Mouse (Mus musculus) granulocyte monocyte progenitor cell, adult 5-6 weeks (primary cell): ENCODE measurements around the gene Hpd. TPM values are rescaled to one million over a fixed set of nuclear protein-coding genes. Genes with fewer than 3 reads are reported as not detected.

Experiments used
- ATAC-seq: replicated peaks from 2 replicates; pipeline ENCODE4 v1.8.0; 2016; ENCODE audit warnings: mild to moderate bottlenecking, moderate TSS enrichment, inconsistent platforms; ENCODE audit not compliant: poor library complexity, severe bottlenecking
- total RNA-seq, 2 experiments: library from RNA; stranded (forward) in 1 of 2; stranded (reverse) in 1 of 2; fragments of 200-712, 200-1000 nt in 1 of 2; fragments of >200 nt in 1 of 2; fragmentation: Nextera tagmentation in 1 of 2; gene quantifications; 2 replicates each; pipeline ENCODE4 v1.2.3; 2014 to 2017

The Hpd gene
- total RNA-seq, 2 experiments from 2014 or later, result not detected

DNA sequence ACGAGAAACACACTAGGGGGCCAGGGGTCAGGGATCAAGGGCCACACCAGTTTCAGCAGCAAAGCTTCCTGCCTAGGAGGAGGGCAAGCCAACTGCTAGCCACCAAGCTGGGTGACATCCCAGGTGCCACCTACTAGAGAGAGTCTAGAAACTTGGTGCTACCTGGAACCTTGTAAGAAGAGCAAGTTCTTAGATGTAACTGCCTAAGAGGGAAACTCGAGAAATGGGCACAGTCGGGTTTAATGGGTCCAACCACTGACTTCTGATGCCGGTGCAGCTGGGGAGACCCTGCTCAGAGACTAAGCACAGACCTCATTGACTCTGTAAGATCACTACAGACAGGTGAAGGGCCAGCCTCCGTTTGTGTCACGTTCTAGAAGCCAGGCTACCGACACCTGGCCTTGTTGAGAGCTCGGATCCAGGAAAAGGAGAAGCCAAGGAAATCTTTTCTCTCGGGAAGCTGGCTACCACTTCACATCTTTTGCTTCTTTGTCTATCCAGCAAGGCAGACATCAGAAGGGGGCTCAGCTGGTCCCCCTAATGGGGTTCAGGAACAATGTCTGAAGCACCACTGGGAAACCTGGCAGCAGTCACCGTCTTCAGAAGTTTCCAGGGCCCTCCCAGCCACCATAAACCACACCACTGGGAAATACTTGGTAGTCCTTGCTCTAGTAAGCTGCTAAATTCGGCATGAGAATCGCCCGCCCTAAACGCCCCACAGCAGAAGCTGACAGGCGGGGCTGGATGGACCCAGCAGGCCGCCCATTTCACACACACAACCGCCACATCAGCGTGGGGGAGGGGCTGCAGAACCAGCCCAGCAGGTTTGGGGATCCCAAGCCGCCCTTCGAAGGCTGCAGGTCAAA is 45.2 kb downstream of the Hpd start:
- no peak for ATAC-seq

DNA sequence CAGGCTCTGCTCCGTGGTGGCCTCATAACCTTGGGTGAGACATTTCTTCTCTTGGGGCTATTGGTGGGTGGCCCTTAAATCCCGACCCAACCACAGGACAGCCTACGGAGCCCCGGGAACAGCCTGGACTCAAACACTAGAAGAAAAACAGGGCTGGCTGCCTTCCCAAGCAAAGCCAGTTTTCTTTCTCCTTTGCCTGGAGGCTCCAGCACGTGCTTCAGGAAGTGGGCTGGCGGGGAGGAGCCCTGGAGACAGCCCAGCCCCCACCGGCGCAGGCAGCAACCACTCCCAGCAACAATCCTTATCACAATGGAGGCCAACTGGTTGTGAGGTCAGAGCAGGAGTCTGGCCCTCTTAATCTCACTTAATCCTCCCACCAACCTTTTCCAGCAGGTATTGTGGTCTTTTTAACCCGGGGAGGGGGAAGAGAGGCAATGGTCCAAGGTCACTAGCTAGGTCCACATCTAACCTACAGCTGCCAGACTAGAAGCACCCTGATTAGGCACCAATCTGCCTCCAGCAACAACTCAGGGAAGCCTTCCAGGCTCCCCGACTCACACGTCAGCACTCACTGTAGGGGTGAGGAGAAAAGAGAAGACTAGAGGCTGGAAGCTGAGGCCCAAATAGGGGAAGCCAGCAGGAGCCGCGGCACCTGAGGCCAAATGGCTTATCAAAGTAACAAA is 46.0 kb downstream of the Hpd start:
- peak; percentile 18 for ATAC-seq

DNA sequence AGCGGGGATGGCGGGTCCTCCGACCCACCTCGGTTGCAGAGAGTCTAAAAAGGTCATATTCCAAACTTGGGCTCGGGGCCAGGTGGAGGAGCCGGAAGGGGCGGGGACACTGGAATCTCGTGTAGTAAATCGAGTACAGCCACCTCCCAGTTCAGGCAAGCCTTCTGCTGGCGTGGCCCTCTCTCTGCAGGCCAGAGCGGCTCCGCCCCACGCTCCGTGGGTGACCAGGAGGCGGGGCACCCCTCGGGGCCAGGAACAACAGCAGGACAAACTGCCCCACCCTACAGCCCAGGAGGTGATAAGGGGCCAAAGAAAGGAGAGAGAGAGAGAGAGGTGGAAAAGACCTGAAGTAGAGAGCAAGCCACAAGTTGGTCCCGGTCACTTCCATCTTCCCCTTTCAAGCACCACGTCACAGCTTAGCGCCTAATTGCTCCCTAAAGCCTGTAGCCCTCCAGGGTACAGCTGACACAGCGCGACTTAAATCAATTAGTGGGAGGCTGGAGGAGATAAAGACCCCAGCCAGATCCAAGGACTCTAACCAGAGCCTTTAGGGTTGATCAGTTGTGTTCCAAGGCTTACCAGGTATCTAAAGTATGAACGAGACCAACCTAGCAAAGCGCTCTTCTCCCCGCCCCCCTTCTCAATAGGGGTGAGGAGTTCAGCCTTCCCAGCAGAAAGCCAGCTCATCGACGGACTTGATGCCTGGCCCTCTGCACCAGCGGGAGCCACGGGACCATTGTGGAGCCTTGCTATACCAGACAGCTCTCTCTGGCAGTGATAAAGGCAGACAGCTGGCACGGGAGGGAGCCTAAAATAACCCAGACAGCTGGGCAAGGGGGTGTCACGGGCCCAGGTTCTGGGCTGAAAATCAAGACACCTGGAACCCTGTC is 46.8 kb downstream of the Hpd start:
- ATAC-seq, result peak; percentile 5

- ATAC-seq, result no peak
Measured at GRCm38 (mm10) chr5:123134875-123135382, 47.6 kb downstream of the Hpd start.

DNA sequence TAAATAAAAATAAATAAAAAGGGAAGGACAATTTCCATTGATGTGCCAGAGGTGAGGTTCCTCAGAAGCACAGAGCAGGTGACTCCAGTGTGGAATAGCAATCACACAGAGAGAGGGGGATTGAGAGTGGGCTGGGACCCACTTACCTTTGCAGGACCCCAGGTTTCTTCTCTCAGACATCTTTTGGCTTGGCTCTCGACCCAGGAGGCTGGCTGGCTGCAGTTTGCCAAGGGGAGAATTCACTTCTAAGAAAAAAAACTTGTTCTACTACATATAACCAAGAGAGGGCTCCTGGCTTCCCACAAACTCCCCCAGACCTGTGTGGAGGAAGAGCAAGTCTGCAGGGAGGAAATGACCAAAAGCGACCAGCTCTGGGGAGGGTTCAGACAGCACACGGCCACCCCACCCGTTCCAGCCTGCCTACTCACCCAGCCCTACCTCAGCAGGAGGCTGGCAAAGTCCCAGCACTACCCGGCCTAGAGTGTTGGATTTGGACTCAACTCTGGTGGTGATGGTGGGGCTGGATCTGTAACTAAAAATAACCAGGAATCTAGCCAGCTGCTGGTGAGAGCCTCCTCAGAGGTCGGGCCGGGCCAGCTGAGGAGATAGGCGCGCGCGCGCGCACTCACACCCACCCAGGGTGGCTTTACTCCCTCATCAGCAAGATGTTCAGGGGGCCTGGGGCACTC is 48.2 kb downstream of the Hpd start:
- ATAC-seq, result no peak

DNA sequence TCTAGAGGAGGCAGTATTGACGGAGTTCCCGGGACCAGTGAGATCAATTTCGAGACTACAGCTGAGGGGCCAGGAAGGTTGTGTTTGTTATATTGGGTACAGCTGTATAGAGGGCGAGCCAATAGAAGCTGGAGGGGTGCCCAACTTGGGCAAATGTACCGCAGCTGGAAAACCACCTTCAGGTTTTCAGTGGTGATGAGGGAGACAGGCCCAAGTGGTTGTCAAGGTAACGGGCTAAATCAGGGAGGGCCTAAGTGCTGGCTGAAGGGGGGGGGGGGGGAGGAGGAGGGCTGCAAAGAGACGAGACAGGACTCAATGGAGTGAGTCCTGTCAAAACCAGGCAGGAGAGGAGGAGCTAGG is 48.8 kb downstream of the Hpd start:
- no peak for ATAC-seq

DNA sequence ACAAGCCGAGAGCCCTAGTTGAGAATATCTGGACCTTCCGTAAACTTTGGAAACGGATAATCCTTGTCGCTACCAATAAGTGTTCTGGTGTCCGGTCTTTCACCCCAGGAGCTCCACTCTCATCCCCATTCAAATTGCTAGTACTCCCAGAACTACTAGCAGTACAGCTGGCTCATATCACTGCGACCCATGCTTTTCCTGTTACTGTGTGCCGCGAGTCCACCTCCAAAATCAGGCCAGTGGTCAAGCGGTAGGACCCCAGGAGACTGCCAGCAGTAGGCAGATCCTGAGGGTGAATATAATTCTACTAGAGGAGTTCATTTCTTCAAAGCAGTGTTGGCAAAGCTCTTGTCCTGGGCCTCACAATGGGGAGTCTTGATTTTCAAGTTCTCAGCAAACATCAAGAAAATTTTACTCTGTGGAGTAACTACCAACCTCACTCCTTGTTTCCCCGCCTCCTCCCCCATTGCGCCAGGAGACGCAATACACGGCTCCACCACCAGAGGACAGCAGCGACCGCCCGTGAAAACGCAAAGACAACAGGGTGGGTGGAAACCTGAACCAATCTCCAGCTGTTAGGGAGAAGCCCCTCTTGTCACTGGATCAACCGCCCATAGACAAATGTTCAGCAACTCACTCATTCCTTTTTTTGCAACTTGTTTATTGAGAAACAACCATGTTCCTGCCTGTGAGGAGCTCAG is 49.3 kb downstream of the Hpd start:
- ATAC-seq, result peak; percentile 18

DNA sequence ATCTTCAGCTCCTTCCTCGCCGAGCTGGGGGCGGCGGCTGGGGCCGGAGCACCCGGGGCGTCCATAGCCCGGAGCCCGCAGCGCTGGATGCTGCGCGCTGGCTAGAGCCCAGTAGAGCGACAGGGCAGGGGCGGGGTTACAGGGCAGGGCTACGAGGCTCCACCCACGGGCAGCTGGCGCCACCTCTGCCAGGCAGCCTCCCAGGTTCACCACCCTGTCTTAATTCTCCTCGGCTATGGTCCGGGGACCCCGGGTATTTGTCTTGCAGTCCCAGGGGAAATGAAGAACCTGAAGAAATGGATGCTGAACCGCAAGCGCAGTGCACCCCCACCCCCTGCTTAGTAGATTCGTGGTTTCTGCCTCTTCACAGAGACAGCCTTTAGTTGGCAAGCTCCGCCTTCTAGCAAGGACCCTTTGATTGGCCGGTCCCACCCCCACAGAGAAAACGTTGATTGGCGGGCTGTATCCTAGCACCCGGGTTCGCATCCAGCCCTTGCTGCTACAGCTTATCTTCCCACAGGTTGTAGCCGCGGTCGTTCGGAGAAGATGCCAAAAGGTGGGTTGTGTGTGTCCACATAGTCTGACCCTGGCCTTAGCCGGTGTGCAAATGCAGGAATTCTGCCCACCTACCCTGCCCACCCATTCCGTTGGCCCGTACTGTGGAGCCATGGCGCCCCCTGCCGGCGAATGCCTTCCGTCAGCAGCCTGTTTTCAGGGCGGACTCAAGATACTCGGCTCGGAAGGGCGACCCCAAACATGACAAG is 50.0 kb downstream of the Hpd start, which contains the start of gene Rhof:
Rhof (minus strand) TSS at position 385 of the 764 bp plus-strand sequence.
- peak; percentile 32 for ATAC-seq

DNA sequence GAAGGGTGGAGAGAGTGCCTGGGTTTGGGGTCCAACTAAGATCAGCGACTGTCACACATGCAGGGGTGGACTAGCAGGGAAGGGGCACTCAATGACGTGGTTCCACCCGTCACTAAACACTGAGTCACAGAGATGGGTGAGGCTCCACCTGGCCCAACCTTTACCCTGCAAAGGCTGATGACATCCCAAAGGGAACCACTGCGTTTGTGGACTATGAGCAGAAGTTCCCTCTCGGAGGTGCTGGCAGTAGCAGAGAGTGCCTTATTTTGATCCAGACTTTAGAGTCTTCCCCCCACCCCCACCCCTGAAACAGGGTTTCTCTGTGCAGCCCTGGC is 51.7 kb downstream of the Hpd start:
- no peak for ATAC-seq

- no peak for ATAC-seq
Measured at GRCm38 (mm10) chr5:123130030-123130813, 52.3 kb downstream of the Hpd start.

- no peak for ATAC-seq
Measured at GRCm38 (mm10) chr5:123129170-123129757, 53.3 kb downstream of the Hpd start.

DNA sequence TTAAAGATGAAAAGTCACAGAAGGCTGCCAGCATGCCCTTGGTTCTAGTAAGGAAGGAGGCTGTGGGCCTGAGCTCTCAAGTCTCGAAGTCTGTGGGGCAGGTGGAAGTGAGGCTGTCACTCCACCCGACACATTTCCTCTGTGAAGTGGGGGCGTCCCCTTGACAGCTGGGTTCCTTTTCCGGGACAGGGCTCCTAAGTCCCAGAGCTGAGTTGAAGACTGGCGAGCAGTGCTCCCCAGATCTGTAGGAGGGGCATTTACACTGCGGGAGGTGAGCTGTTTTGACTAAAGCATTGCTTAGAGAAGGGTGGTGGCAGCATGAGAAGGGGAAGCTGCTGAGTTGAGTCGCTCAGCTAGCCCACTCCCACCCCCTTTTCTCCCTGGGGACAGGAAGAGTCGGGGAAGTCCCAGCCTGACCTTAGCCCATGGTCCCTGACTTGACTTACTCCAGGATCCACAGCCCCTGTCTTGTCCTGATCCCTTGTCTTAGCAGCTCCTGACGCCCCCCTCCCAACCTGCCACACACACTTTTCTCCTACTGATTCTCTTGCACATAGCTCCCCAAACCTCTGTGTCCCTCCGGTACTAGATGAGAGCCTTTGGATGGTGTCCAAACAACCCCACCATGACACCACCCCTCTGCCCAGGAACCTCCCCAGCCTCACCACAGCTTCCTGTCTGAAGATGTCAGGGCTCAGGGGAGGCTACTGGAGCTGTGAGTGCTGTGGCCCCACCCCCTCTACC is 53.9 kb downstream of the Hpd start:
- ATAC-seq, result peak; percentile 72

- no peak for ATAC-seq
Measured at GRCm38 (mm10) chr5:123127031-123127430, 55.5 kb downstream of the Hpd start.

DNA sequence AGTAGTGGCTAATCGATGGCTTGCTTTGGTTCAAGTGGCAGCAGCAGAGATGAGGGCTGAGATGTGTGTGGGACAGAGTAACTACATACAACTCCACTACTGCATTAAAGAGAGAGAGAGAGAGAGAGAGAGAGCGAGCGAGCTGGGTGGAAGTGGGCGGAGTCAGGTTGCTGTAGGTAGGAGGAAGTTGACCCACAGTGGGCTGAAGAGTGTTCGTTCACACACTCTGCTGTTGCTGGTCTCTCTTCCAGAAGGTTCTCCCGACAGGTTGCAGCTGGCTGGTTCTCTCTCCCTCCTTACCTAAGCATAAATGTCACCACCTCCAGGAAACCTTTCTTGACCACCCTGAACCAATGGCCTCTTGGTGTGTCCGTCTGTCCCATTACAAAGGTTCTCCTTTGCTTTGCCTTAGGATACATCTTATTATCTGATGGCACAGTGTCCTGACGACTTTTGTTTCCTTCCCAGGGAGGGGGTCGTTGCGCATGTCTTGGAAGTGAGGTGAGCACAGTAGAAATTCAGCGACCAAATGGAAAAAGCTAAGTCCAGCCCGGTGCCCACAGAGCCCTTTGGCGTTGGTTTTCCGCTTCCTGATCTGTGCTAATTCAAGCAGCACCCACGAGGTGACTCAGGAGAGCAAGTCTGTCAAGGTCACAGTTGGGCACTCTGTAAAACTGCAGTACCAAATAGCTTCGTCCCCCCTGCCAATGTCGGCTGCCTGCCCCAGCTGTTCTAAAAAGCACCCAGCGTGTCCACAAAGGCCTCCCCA is 56.7 kb downstream of the Hpd start:
- ATAC-seq, result peak; percentile 61

- no peak for ATAC-seq
Measured at GRCm38 (mm10) chr5:123125105-123125504, 57.4 kb downstream of the Hpd start.

DNA sequence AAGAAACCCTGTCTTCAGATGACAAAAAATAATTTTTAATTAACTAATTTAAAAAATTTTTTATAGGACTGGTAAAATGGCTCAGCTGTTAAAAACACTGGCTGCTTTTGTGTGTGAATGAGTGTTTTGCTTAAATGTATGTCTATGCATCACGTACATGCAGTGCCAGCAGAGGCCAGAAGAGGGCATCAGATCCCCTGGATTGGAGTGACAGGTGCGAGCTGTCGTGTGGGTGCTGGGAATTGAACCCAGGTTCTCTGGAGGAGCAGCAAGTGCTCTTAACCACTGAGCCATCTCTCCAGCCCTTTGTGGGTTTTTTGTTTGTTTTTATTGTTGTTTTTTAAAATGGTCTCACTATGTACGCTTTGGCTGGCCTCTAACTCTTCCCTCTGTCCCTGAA is 60.3 kb downstream of the Hpd start:
- ATAC-seq, result no peak
